Mouse (Mus musculus) lung, embryonic 16.5 days (tissue): ENCODE data around the gene 4930568D16Rik. TPM values are rescaled to one million over a fixed set of nuclear protein-coding genes. Genes with fewer than 3 reads are reported as not detected.

Experiments
- ATAC-seq: fragments of 200-750 bp; cut with Nextera tagmentation; 2 replicates; pipeline ENCODE4 v1.8.0; 2017; ENCODE audit warnings: low read depth, mild to moderate bottlenecking, moderate library complexity
- H3K27ac ChIP-seq: fragments of 300-500 bp; sonication (generic); 2 replicates; pipeline ENCODE4 v1.5.1; 2014; ENCODE audit warnings: mild to moderate bottlenecking, control low read depth, low read length
- H3K27me3 ChIP-seq: fragments of 300-500 bp; sonication (generic); 2 replicates; pipeline ENCODE4 v1.6.1; 2014; ENCODE audit warnings: low read depth, low read length, mixed read lengths; ENCODE audit not compliant: control insufficient read depth, insufficient read depth
- H3K36me3 ChIP-seq: fragments of 300-500 bp; sonication (generic); 2 replicates; pipeline ENCODE4 v1.6.1; 2014; ENCODE audit warnings: low read length; ENCODE audit not compliant: control insufficient read depth, insufficient read depth
- H3K4me1 ChIP-seq: fragments of 300-500 bp; sonication (generic); replicated peaks from 2 replicates; pipeline ENCODE4 v1.6.1; 2014; ENCODE audit warnings: low read length, mixed read lengths; ENCODE audit not compliant: control insufficient read depth, insufficient read depth
- H3K4me2 ChIP-seq: fragments of 300-500 bp; sonication (generic); 2 replicates; pipeline ENCODE4 v1.6.1; 2014; ENCODE audit warnings: low read depth, low read length, control low read depth
- H3K4me3 ChIP-seq: fragments of 300-500 bp; sonication (generic); 2 replicates; pipeline ENCODE4 v1.5.1; 2014; ENCODE audit warnings: mild to moderate bottlenecking, low read length, control low read depth
- H3K9ac ChIP-seq: fragments of 300-500 bp; sonication (generic); 2 replicates; pipeline ENCODE4 v1.6.1; 2014; ENCODE audit warnings: low read length, control low read depth
- H3K9me3 ChIP-seq: fragments of 300-500 bp; sonication (generic); 2 replicates; pipeline ENCODE4 v1.6.1; 2016; ENCODE audit warnings: low read length; ENCODE audit not compliant: control insufficient read depth
- WGBS: fragments of 180-500 bp; shearing (Covaris S2); extraction: QIAGEN DNeasy Blood & Tissue Kit; methylation state at CpG from one replicate; pipeline ENCODE4 v1.1.7; 2014; 5-methylcytosine and 5-hydroxymethylcytosine counted together
- polyA plus RNA-seq: library from polyadenylated mRNA; unstranded; fragments of >200 nt; fragmentation: Nextera tagmentation; extraction: Ambion mirVana; gene quantifications from 2 replicates; pipeline ENCODE4 v1.2.1, GENCODE M21; 2015

The 4930568D16Rik gene
- polyA plus RNA-seq, 1 experiment from 2014 or later = not detected

GRCm38 (mm10) chr2:35322404-35323164, 44.9 kb downstream of the 4930568D16Rik start:
- peaks cover 5% of the 10 kb centered on the region; the same call in 1 of the 2 replicates for H3K36me3 ChIP-seq
- H3K27ac ChIP-seq = peak overlapping the region; percentile 68
- peak overlapping the region; percentile 28; the same call in 1 of the 2 replicates for H3K4me2 ChIP-seq
- no peaks in the 10 kb centered on the region for H3K9me3 ChIP-seq
- H3K9ac ChIP-seq = no peak overlapping the region
- 44% methylated on average over 10 of the region's 10 CpGs for WGBS
- peak; percentile 92 for ATAC-seq
- H3K4me3 ChIP-seq = no peak overlapping the region
- H3K27me3 ChIP-seq = no peaks in the 10 kb centered on the region
- H3K4me1 ChIP-seq = peaks cover 20% of the 10 kb centered on the region

GRCm38 (mm10) chr2:35320399-35320798, 47.1 kb downstream of the 4930568D16Rik start:
- Histone ChIP-seq H3K9ac (no peak overlapping the region), H3K4me3 (no peak overlapping the region), H3K4me1 (peaks cover 11% of the 10 kb centered on the region), H3K9me3 (no peaks in the 10 kb centered on the region), H3K36me3 (peaks cover 5% of the 10 kb centered on the region; the same call in 1 of the 2 replicates), H3K4me2 (no peak overlapping the region), H3K27ac (no peak overlapping the region), H3K27me3 (no peaks in the 10 kb centered on the region)
- no peak for ATAC-seq
- 90% methylated on average over 15 of the region's 15 CpGs for WGBS

- no peak overlapping the region for H3K27ac ChIP-seq
- no peaks in the 10 kb centered on the region for H3K27me3 ChIP-seq
- H3K9ac ChIP-seq = no peak overlapping the region
- no peak overlapping the region for H3K4me3 ChIP-seq
- peaks cover 5% of the 10 kb centered on the region; the same call in 1 of the 2 replicates for H3K36me3 ChIP-seq
- 85% methylated on average over 12 of the region's 12 CpGs for WGBS
- H3K9me3 ChIP-seq = no peaks in the 10 kb centered on the region
- peaks cover 10% of the 10 kb centered on the region for H3K4me1 ChIP-seq
- no peak overlapping the region for H3K4me2 ChIP-seq
- ATAC-seq = no peak
These were observed 49.1 kb downstream of the 4930568D16Rik start for GRCm38 (mm10) chr2:35318405-35318804.

- no peak overlapping the region for H3K27ac ChIP-seq
- 73% methylated on average over 4 of the region's 4 CpGs for WGBS
These were observed 49.9 kb downstream of the 4930568D16Rik start for GRCm38 (mm10) chr2:35317604-35318003.

GRCm38 (mm10) chr2:35314300-35314699, 53.2 kb downstream of the 4930568D16Rik start:
- no peaks in the 10 kb centered on the region for H3K27me3 ChIP-seq
- no peaks in the 10 kb centered on the region for H3K9me3 ChIP-seq
- WGBS = 38% methylated on average over 3 of the region's 3 CpGs
- H3K9ac ChIP-seq = no peak overlapping the region
- no peak overlapping the region for H3K27ac ChIP-seq
- ATAC-seq = no peak
- no peaks in the 10 kb centered on the region for H3K4me1 ChIP-seq
- no peak overlapping the region for H3K4me2 ChIP-seq
- H3K36me3 ChIP-seq = no peaks in the 10 kb centered on the region
- H3K4me3 ChIP-seq = no peak overlapping the region

More at GRCm38 (mm10) chr2:35317604-35318003, 49.9 kb downstream of the 4930568D16Rik start:
- Histone ChIP-seq H3K27me3 (no peaks in the 10 kb centered on the region), H3K4me3 (no peak overlapping the region), H3K9ac (no peak overlapping the region), H3K36me3 (peaks cover 5% of the 10 kb centered on the region; the same call in 1 of the 2 replicates), H3K4me2 (no peak overlapping the region), H3K9me3 (no peaks in the 10 kb centered on the region), H3K4me1 (peaks cover 3% of the 10 kb centered on the region)
- ATAC-seq = no peak

- H3K9ac ChIP-seq = no peak overlapping the region
- no peaks in the 10 kb centered on the region for H3K36me3 ChIP-seq
- no peak overlapping the region for H3K27ac ChIP-seq
- WGBS = 81% methylated on average over 4 of the region's 4 CpGs
- ATAC-seq = no peak
- H3K4me2 ChIP-seq = no peak overlapping the region
- H3K27me3 ChIP-seq = no peaks in the 10 kb centered on the region
- no peak overlapping the region for H3K4me3 ChIP-seq
- H3K9me3 ChIP-seq = no peaks in the 10 kb centered on the region
- no peaks in the 10 kb centered on the region for H3K4me1 ChIP-seq
These were observed 57.5 kb downstream of the 4930568D16Rik start for GRCm38 (mm10) chr2:35309906-35310493.

- WGBS = 32% methylated on average over 1 of the region's 1 CpGs
- Histone ChIP-seq H3K9me3 (no peaks in the 10 kb centered on the region), H3K4me2 (no peak overlapping the region), H3K27me3 (no peaks in the 10 kb centered on the region), H3K36me3 (no peaks in the 10 kb centered on the region), H3K27ac (no peak overlapping the region), H3K4me1 (no peaks in the 10 kb centered on the region), H3K9ac (no peak overlapping the region), H3K4me3 (no peak overlapping the region)
- no peak for ATAC-seq
These were observed 59.4 kb downstream of the 4930568D16Rik start for GRCm38 (mm10) chr2:35308166-35308565.

Other genes starting within 250 kb of the 4930568D16Rik start
- 349 and 387 TPM in 2 replicates for gene Rab14, start 166.6 kb downstream of the 4930568D16Rik start, polyA plus RNA-seq
- 241 and 277 TPM in 2 replicates for gene Gsn, start 111.3 kb downstream of the 4930568D16Rik start, polyA plus RNA-seq
- 67.1 and 75.1 TPM in 2 replicates for gene Stom, start 30.8 kb downstream of the 4930568D16Rik start, polyA plus RNA-seq
- gene 4930402F06Rik, start 29.4 kb upstream of the 4930568D16Rik start, polyA plus RNA-seq = not detected in 2 replicates
- gene Ggta1, start 95.5 kb upstream of the 4930568D16Rik start, polyA plus RNA-seq = 21.6 and 21.9 TPM in 2 replicates
- gene Dab2ip, start 190.5 kb upstream of the 4930568D16Rik start, polyA plus RNA-seq = 30.9 and 34.2 TPM in 2 replicates